Mouse (Mus musculus) mesoderm, embryonic 11.5 days (tissue): ENCODE results near the gene Pex16.

Experiments used
- DNase-seq: peaks from one replicate; pipeline ENCODE4 v3.0.0-alpha.2; 2012; ENCODE audit warnings: low read depth, low spot score

The Pex16 gene

GRCm38 (mm10) chr2:92370375-92370774, 4.1 kb upstream of the Pex16 start:
- no peak for DNase-seq

- peak; percentile 74 for DNase-seq
These were observed 3.4 kb upstream of the Pex16 start for GRCm38 (mm10) chr2:92370821-92371805.

- DNase-seq = peak; percentile 66
These were observed 2.3 kb upstream of the Pex16 start for GRCm38 (mm10) chr2:92371971-92372690.

- DNase-seq = no peak
These were observed 1.6 kb upstream of the Pex16 start for GRCm38 (mm10) chr2:92372767-92373436.

GRCm38 (mm10) chr2:92373437-92373813, 1.1 kb upstream of the Pex16 start:
- no peak for DNase-seq

GRCm38 (mm10) chr2:92375099-92375623, 685 bp downstream of the Pex16 start:
- DNase-seq = peak; percentile 97

- no peak for DNase-seq
These were observed 1.3 kb downstream of the Pex16 start for GRCm38 (mm10) chr2:92375788-92376187.

- DNase-seq = no peak
These were observed 1.8 kb downstream of the Pex16 start for GRCm38 (mm10) chr2:92376300-92376699.

- no peak for DNase-seq
These were observed 2.8 kb downstream of the Pex16 start for GRCm38 (mm10) chr2:92377320-92377719.

- DNase-seq = no peak
These were observed 5.5 kb downstream of the Pex16 start for GRCm38 (mm10) chr2:92379783-92380494.

GRCm38 (mm10) chr2:92380495-92381050, 6.1 kb downstream of the Pex16 start:
- DNase-seq = no peak

- no peak for DNase-seq
These were observed 6.7 kb downstream of the Pex16 start for GRCm38 (mm10) chr2:92381161-92381560.

- no peak for DNase-seq
These were observed 7.6 kb downstream of the Pex16 start, which contains the start of gene 1700029I15Rik for GRCm38 (mm10) chr2:92381901-92382588. Gene 1700029I15Rik, plus strand, starts transcription at chr2:92382538.

- no peak for DNase-seq
These were observed 8.3 kb downstream of the Pex16 start for GRCm38 (mm10) chr2:92382759-92383158.

- DNase-seq = no peak
These were observed 9.6 kb downstream of the Pex16 start for GRCm38 (mm10) chr2:92384101-92384500.

GRCm38 (mm10) chr2:92385113-92386051, 10.9 kb downstream of the Pex16 start:
- DNase-seq = no peak

- DNase-seq = no peak
These were observed 12.5 kb downstream of the Pex16 start for GRCm38 (mm10) chr2:92386821-92387570.

- no peak for DNase-seq
These were observed 13.2 kb downstream of the Pex16 start for GRCm38 (mm10) chr2:92387646-92388045.
